Mouse (Mus musculus) hindbrain, embryonic 11.5 days (tissue): ENCODE results near the gene Mblac2. TPM values are rescaled to one million over a fixed set of nuclear protein-coding genes. Genes with fewer than 3 reads are reported as not detected.
"Not testable (repeated sequence)": the region's sequence is repeated elsewhere in the genome, so short reads cannot be mapped to it uniquely, and the experiment has no call there.

ENCODE experiments used
- ATAC-seq: fragments of 200-750 bp; cut with Nextera tagmentation; 2 replicates; pipeline ENCODE4 v1.8.0; 2017; ENCODE audit warnings: mild to moderate bottlenecking, moderate TSS enrichment, moderate library complexity; ENCODE audit not compliant: low FRiP score
- DNase-seq: peaks from one replicate; pipeline ENCODE4 v3.0.0-alpha.2; 2015; ENCODE audit warnings: low spot score
- H3K27ac ChIP-seq: fragments of 300-500 bp; sonication (generic); 2 replicates; pipeline ENCODE4 v1.5.1; 2014; ENCODE audit warnings: mild to moderate bottlenecking, low read depth, low read length
- H3K27me3 ChIP-seq: fragments of 300-500 bp; sonication (generic); 2 replicates; pipeline ENCODE4 v1.6.1; 2014; ENCODE audit warnings: mild to moderate bottlenecking, low read length, moderate library complexity, mixed read lengths; ENCODE audit not compliant: control insufficient read depth, insufficient read depth
- H3K36me3 ChIP-seq: fragments of 300-500 bp; sonication (generic); 2 replicates; pipeline ENCODE4 v1.6.1; 2014; ENCODE audit warnings: mild to moderate bottlenecking, low read length, moderate library complexity, mixed read lengths; ENCODE audit not compliant: control insufficient read depth, insufficient read depth
- H3K4me1 ChIP-seq: fragments of 300-500 bp; sonication (generic); replicated peaks from 2 replicates; pipeline ENCODE4 v1.6.1; 2014; ENCODE audit warnings: low read length, mixed read lengths; ENCODE audit not compliant: control insufficient read depth, insufficient read depth
- H3K4me2 ChIP-seq: fragments of 300-500 bp; sonication (generic); replicated peaks from 2 replicates; pipeline ENCODE4 v1.6.1; 2014; ENCODE audit warnings: mild to moderate bottlenecking, low read depth, low read length
- H3K4me3 ChIP-seq: fragments of 300-500 bp; sonication (generic); 2 replicates; pipeline ENCODE4 v1.5.1; 2014; ENCODE audit warnings: low read depth, low read length
- H3K9ac ChIP-seq: fragments of 300-500 bp; sonication (generic); 2 replicates; pipeline ENCODE4 v1.6.1; 2014; ENCODE audit warnings: low read depth, low read length
- H3K9me3 ChIP-seq: fragments of 300-500 bp; sonication (generic); 2 replicates; pipeline ENCODE4 v1.6.1; 2016; ENCODE audit warnings: low read length; ENCODE audit not compliant: control insufficient read depth
- WGBS: fragments of 180-500 bp; shearing (Covaris S2); extraction: QIAGEN DNeasy Blood & Tissue Kit; methylation state at CpG from one replicate; pipeline ENCODE4 v1.1.7; 2014; 5-methylcytosine and 5-hydroxymethylcytosine counted together
- polyA plus RNA-seq: library from polyadenylated mRNA; unstranded; fragments of >200 nt; fragmentation: Nextera tagmentation; extraction: Ambion mirVana; gene quantifications from 2 replicates; pipeline ENCODE4 v1.2.1, GENCODE M21; 2014

The Mblac2 gene
- polyA plus RNA-seq, 1 experiment from 2014 or later = 8.8 TPM

- no peaks in the 10 kb centered on the region for H3K9me3 ChIP-seq
- no peak for DNase-seq
- H3K4me3 ChIP-seq = peak overlapping the region; percentile 83
- peak overlapping the region; percentile 73 for H3K27ac ChIP-seq
- ATAC-seq = peak; percentile 73
- H3K27me3 ChIP-seq = no peaks in the 10 kb centered on the region
- 0 out of 2 replicates have a peak, but pooled peaks cover 2% of the 10 kb centered on the region for H3K4me1 ChIP-seq
- no peaks in the 10 kb centered on the region for H3K36me3 ChIP-seq
- under 1% methylated on average over 42 of the region's 42 CpGs for WGBS
- H3K9ac ChIP-seq = peak overlapping the region; percentile 61
- peak overlapping the region; percentile 93 for H3K4me2 ChIP-seq
Measured at GRCm38 (mm10) chr13:81711546-81712371, 618 bp downstream of the Mblac2 start.

GRCm38 (mm10) chr13:81713896-81714295, 2.8 kb downstream of the Mblac2 start:
- Histone ChIP-seq H3K27me3 (no peaks in the 10 kb centered on the region), H3K4me3 (no peak overlapping the region), H3K36me3 (no peaks in the 10 kb centered on the region), H3K9ac (no peak overlapping the region), H3K4me2 (no peak overlapping the region), H3K9me3 (no peaks in the 10 kb centered on the region), H3K27ac (no peak overlapping the region), H3K4me1 (0 out of 2 replicates have a peak, but pooled peaks cover 2% of the 10 kb centered on the region)
- WGBS = 89% methylated on average over 1 of the region's 1 CpGs
- ATAC-seq (no peak), DNase-seq (no peak)

GRCm38 (mm10) chr13:81728141-81728540, 17.0 kb downstream of the Mblac2 start:
- not testable (repeated sequence) for DNase-seq, H3K9me3 ChIP-seq, H3K4me1 ChIP-seq, H3K27me3 ChIP-seq, H3K4me3 ChIP-seq, H3K9ac ChIP-seq, H3K27ac ChIP-seq, H3K36me3 ChIP-seq, ATAC-seq, H3K4me2 ChIP-seq
- 58% methylated on average over 12 of the region's 12 CpGs for WGBS

- WGBS = 80% methylated on average over 4 of the region's 4 CpGs
- Histone ChIP-seq H3K4me2 (no peak overlapping the region), H3K9me3 (no peaks in the 10 kb centered on the region), H3K36me3 (no peaks in the 10 kb centered on the region), H3K9ac (no peak overlapping the region), H3K4me3 (no peak overlapping the region), H3K4me1 (no peaks in the 10 kb centered on the region), H3K27me3 (no peaks in the 10 kb centered on the region), H3K27ac (no peak overlapping the region)
- ATAC-seq = no peak
- DNase-seq = no peak
Measured at GRCm38 (mm10) chr13:81729102-81729501, 18.0 kb downstream of the Mblac2 start.

- DNase-seq = no peak
- Histone ChIP-seq H3K4me3 (no peak overlapping the region), H3K27me3 (no peaks in the 10 kb centered on the region), H3K36me3 (no peaks in the 10 kb centered on the region), H3K9me3 (no peaks in the 10 kb centered on the region), H3K4me2 (no peak overlapping the region), H3K27ac (no peak overlapping the region), H3K4me1 (no peaks in the 10 kb centered on the region), H3K9ac (no peak overlapping the region)
- WGBS = 89% methylated on average over 1 of the region's 1 CpGs
- ATAC-seq = no peak
Measured at GRCm38 (mm10) chr13:81730362-81730761, 19.2 kb downstream of the Mblac2 start.

GRCm38 (mm10) chr13:81736606-81737005, 25.5 kb downstream of the Mblac2 start:
- Histone ChIP-seq H3K36me3 (no peaks in the 10 kb centered on the region), H3K27me3 (no peaks in the 10 kb centered on the region), H3K27ac (no peak overlapping the region), H3K9me3 (no peaks in the 10 kb centered on the region), H3K4me1 (no peaks in the 10 kb centered on the region), H3K4me3 (no peak overlapping the region), H3K9ac (no peak overlapping the region), H3K4me2 (no peak overlapping the region)
- 92% methylated on average over 5 of the region's 5 CpGs for WGBS
- ATAC-seq (no peak), DNase-seq (no peak)

GRCm38 (mm10) chr13:81740898-81741297, 29.8 kb downstream of the Mblac2 start:
- H3K27me3 ChIP-seq = no peaks in the 10 kb centered on the region
- 51% methylated on average over 3 of the region's 3 CpGs for WGBS
- DNase-seq (no peak), ATAC-seq (no peak)
- no peaks in the 10 kb centered on the region for H3K9me3 ChIP-seq
- no peak overlapping the region for H3K4me2 ChIP-seq
- no peaks in the 10 kb centered on the region for H3K36me3 ChIP-seq
- no peak overlapping the region for H3K4me3 ChIP-seq
- H3K27ac ChIP-seq = no peak overlapping the region
- no peak overlapping the region for H3K9ac ChIP-seq
- no peaks in the 10 kb centered on the region for H3K4me1 ChIP-seq

GRCm38 (mm10) chr13:81743391-81744091, 32.4 kb downstream of the Mblac2 start:
- DNase-seq (no peak), ATAC-seq (no peak)
- H3K36me3 ChIP-seq = no peaks in the 10 kb centered on the region
- no peak overlapping the region for H3K27ac ChIP-seq
- no peak overlapping the region for H3K4me2 ChIP-seq
- no peaks in the 10 kb centered on the region for H3K9me3 ChIP-seq
- no peak overlapping the region for H3K4me3 ChIP-seq
- no peaks in the 10 kb centered on the region for H3K4me1 ChIP-seq
- WGBS = 50% methylated on average over 9 of the region's 10 CpGs
- H3K9ac ChIP-seq = no peak overlapping the region
- H3K27me3 ChIP-seq = no peaks in the 10 kb centered on the region

GRCm38 (mm10) chr13:81744092-81744396, 32.9 kb downstream of the Mblac2 start:
- Histone ChIP-seq H3K27me3 (no peaks in the 10 kb centered on the region), H3K27ac (no peak overlapping the region), H3K9ac (no peak overlapping the region), H3K4me1 (no peaks in the 10 kb centered on the region), H3K4me2 (no peak overlapping the region), H3K4me3 (no peak overlapping the region), H3K9me3 (no peaks in the 10 kb centered on the region), H3K36me3 (no peaks in the 10 kb centered on the region)
- WGBS = 31% methylated on average over 2 of the region's 2 CpGs
- ATAC-seq = no peak
- no peak for DNase-seq
